Mouse (Mus musculus) adrenal gland (tissue): ENCODE results near the gene Slc1a7.

Source experiments
- intact Hi-C: fragments of 180-260 bp; cut with DNase I; formaldehyde crosslinking; loops from one replicate; pipeline ENCODE4 v1.15.1; 2025

Gene Slc1a7

GRCm38 (mm10) chr4:108045136-108046107, 77.3 kb downstream of the Slc1a7 start:
- intact Hi-C loops, result no loop called here

- intact Hi-C loops, result no loop called here
Observed at GRCm38 (mm10) chr4:108046136-108046535, 78.0 kb downstream of the Slc1a7 start.

GRCm38 (mm10) chr4:108051687-108052274, 83.6 kb downstream of the Slc1a7 start:
- intact Hi-C loops, result no loop called here

- intact Hi-C loops, result no loop called here
Observed at GRCm38 (mm10) chr4:108052673-108053072, 84.5 kb downstream of the Slc1a7 start.

- intact Hi-C loops, result no loop called here
Observed at GRCm38 (mm10) chr4:108055873-108056272, 87.7 kb downstream of the Slc1a7 start.

GRCm38 (mm10) chr4:108057247-108057646, 89.1 kb downstream of the Slc1a7 start:
- intact Hi-C loops, result no loop called here

- intact Hi-C loops, result no loop called here
Observed at GRCm38 (mm10) chr4:108058166-108058565, 90.0 kb downstream of the Slc1a7 start.

- intact Hi-C loops, result no loop called here
Observed at GRCm38 (mm10) chr4:108059601-108060379, 91.7 kb downstream of the Slc1a7 start.

- intact Hi-C loops, result no loop called here
Observed at GRCm38 (mm10) chr4:108060774-108061173, 92.6 kb downstream of the Slc1a7 start.

GRCm38 (mm10) chr4:108062524-108062923, 94.4 kb downstream of the Slc1a7 start:
- intact Hi-C loops, result no loop called here
